Mouse (Mus musculus): ENCODE results near the gene Myo1g.

DNA sequence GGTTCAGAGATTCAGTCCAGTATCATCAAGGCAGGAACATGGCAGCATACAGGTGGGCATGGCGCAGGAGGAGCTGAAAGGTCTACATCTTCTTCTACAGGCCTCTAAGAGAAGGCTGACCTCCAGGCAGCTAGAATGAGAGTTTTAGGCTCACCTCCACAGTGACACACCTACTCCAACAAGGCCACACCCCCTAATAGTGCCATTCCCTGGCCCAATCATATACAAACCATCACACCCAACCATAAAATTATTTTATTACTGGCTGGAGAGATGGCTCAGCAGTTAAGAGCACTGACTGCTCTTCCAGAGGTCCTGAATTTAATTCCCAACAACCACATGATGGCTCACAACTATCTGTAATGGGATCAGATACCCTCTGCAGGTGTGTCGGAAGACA, 18.3 kb downstream of the Myo1g start:
- TF ChIP-seq POLR2A (IDR thresholded peaks at IDR 0.05; ENCODE audit: low read depth, low read length) (no peak), CTCF (IDR thresholded peaks at IDR 0.05; ENCODE audit: extremely low read depth, insufficient read depth, insufficient read length, insufficient replicate concordance) (no peak)
